Mouse (Mus musculus): ENCODE measurements around the gene Nup62.
A peak's percentile ranks its signal among the peaks of the same experiment; 100 is the strongest.
"Not testable (repeated sequence)": the region's sequence is repeated elsewhere in the genome, so short reads cannot be mapped to it uniquely, and the experiment has no call there.

The Nup62 gene

GRCm38 (mm10) chr7:44863210-44863609, 47.3 kb downstream of the Nup62 start:
- no peak for DNase-seq (ENCODE audit: extremely low spot score, low read depth, low spot score)

- DNase-seq (ENCODE audit: extremely low spot score, low read depth, low spot score): no peak
These were observed 48.1 kb downstream of the Nup62 start for GRCm38 (mm10) chr7:44863982-44864494.

GRCm38 (mm10) chr7:44864595-44865542, 49.0 kb downstream of the Nup62 start:
- no peak for DNase-seq (ENCODE audit: extremely low spot score, low read depth, low spot score)

- no peak for DNase-seq (ENCODE audit: extremely low spot score, low read depth, low spot score)
These were observed 50.6 kb downstream of the Nup62 start for GRCm38 (mm10) chr7:44866276-44867009.

- no peak for DNase-seq (ENCODE audit: extremely low spot score, low read depth, low spot score)
These were observed 51.3 kb downstream of the Nup62 start for GRCm38 (mm10) chr7:44867010-44867702.

GRCm38 (mm10) chr7:44867802-44868201, 51.9 kb downstream of the Nup62 start:
- DNase-seq (ENCODE audit: extremely low spot score, low read depth, low spot score): no peak

GRCm38 (mm10) chr7:44868465-44868864, 52.6 kb downstream of the Nup62 start:
- no peak for DNase-seq (ENCODE audit: extremely low spot score, low read depth, low spot score)

- no peak for DNase-seq (ENCODE audit: extremely low spot score, low read depth, low spot score)
These were observed 53.2 kb downstream of the Nup62 start for GRCm38 (mm10) chr7:44868919-44869696.

GRCm38 (mm10) chr7:44869697-44870528, 54.0 kb downstream of the Nup62 start, which contains the start of gene Ptov1:
Gene Ptov1, minus strand, starts transcription at chr7:44869788.
- peak; percentile 93 for DNase-seq (ENCODE audit: extremely low spot score, low read depth, low spot score)

- no peak for DNase-seq (ENCODE audit: extremely low spot score, low read depth, low spot score)
These were observed 54.7 kb downstream of the Nup62 start for GRCm38 (mm10) chr7:44870614-44871013.

GRCm38 (mm10) chr7:44871181-44871580, 55.3 kb downstream of the Nup62 start:
- no peak for DNase-seq (ENCODE audit: extremely low spot score, low read depth, low spot score)

- DNase-seq (ENCODE audit: extremely low spot score, low read depth, low spot score): not testable (repeated sequence)
These were observed 55.9 kb downstream of the Nup62 start for GRCm38 (mm10) chr7:44871774-44872173.

GRCm38 (mm10) chr7:44877833-44878232, 61.9 kb downstream of the Nup62 start:
- DNase-seq (ENCODE audit: extremely low spot score, low read depth, low spot score): no peak
